Mouse (Mus musculus) heart, postnatal 36 days (tissue): ENCODE results near the gene Stxbp6. TPM values are rescaled to one million over a fixed set of nuclear protein-coding genes. Genes with fewer than 3 reads are reported as not detected.
"Not testable (repeated sequence)": the region's sequence is repeated elsewhere in the genome, so short reads cannot be mapped to it uniquely, and the experiment has no call there.

Source experiments
- DNase-seq, 2 experiments: peaks; one replicate each; pipeline ENCODE4 v3.0.0; 2021 to 2022
- intact Hi-C: fragments of 180-260 bp; cut with DNase I; formaldehyde crosslinking; loops from one replicate; pipeline ENCODE4 v1.15.1; 2025
- total RNA-seq, 2 experiments: library from RNA; stranded (reverse); gene quantifications; 2 replicates each; pipeline ENCODE4 v1.2.3; 2021

The Stxbp6 gene
- total RNA-seq, result 10 to 100 TPM; 10.3 to 11.7 TPM

DNA sequence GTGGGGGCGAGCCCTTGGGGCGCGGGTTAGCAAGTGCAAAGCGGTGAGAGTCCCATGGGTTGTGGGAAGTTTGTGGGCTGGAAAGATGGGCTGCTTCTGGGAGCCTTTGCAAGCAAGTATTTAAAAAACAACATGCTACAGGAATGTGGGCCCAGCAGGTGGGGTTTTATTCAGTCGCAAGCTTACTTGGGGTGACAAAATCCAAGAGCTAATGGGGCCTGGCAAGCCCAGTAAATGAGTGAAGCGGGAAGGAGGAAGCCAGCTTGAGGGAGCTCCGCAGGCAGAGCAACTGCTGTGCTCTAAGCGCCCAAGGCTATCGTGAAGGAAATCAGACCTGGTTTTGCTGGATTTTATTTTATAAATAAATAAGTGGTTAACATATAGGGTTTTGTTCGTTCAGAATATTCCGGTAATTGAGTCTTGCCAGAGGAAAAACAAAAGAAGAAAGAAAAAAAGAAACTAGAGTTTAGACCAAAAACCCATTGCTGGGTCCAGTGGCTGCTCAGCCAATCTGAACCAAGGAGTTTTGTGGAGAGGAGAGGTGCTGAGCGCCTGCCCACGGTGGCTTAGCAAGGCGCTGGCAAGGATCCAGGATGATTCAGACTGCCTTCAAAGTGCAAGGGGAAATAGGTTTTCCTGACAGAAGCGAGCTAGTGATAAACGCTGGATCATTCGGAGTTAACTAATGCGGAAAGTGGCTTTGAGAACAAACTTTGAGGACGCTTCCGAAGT, at the start of gene Stxbp6:
Gene Stxbp6 (minus strand): TSS at position 99 of the 732 bp plus-strand sequence.
- DNase-seq, result peak; percentile 78 to 79
- intact Hi-C loops, result loop anchor here (5.0 kb wide), 1 partner anchor 83 kb away; no protein-coding TSS in a partner anchor

DNA sequence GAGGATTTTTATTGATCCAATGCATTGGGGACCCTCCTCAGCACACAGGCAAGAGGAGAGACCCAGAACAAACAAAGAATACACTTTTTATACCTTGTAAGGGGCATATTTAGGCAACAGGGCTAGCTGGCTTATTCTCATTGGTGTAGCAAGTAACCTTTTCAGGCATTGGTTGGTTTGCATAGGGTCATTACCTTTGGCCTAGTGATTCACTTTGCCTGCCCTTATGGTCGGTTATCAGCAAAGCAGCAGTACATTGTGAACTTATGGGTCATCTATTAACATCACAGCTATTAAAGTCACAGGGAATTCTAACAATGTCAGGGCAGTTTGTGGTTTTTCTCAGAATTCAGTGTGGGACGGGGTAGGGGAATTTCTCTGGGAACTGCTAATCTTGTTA, 28.4 kb upstream of the Stxbp6 start:
- intact Hi-C loops, DNase-seq: not testable (repeated sequence)

DNA sequence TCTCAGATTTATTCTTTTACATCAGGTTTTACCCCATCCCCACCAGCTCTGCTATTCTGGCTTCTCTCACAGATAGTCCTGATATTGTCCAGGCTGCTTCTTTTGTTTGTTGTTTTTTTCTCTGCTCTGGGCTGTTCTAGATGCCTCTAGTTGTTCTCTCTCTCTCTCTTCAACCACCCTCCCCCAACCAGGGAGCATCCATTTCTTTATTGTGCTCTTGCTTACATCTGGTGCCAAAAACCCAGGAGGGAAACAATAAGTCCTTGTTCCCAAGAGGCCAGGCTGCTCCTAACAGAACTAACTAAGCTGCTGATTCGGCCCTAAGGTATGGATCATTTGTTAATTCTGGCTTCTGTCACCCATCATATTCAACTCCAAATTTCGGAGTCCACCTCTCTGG, 19.2 kb upstream of the Stxbp6 start:
- intact Hi-C loops, result no loop called here
- no peak for DNase-seq

DNA sequence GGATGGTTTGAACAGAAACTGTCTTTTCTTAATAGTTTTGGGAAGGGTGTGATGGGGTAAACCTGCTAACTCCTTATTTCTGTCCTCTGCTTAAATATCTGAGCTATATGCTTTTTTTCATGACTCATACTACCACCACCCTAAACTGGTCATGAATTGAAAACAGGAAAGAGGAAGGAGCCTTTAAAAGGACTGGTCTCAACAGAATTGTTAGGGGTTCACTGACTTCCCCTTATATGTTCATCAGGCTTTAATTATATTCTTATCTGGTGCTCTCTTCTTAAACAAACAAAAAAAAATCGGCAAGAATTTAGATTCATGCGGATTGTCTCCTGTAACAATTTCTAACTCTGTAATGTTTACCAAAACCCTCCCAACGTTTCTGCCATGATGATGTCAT, 17.9 kb upstream of the Stxbp6 start:
- intact Hi-C loops, result no loop called here
- DNase-seq, result no peak

DNA sequence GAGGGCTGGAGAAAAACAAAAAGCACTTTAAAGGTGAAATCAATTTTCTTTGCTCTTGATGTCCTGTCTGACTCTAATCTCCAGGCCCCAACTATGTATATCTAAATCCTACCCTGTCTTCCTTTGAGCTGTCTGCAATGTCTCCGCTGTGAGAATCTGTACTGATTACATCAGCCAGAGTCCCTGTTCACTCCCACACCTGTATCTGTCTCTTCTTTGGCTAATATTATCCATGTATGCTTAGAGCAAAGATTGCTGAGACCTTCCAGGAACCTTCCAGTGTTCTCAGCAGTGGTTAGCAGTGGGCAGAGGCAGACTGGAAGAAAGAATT, 8.6 kb upstream of the Stxbp6 start:
- DNase-seq, result no peak
- intact Hi-C loops, result no loop called here

DNA sequence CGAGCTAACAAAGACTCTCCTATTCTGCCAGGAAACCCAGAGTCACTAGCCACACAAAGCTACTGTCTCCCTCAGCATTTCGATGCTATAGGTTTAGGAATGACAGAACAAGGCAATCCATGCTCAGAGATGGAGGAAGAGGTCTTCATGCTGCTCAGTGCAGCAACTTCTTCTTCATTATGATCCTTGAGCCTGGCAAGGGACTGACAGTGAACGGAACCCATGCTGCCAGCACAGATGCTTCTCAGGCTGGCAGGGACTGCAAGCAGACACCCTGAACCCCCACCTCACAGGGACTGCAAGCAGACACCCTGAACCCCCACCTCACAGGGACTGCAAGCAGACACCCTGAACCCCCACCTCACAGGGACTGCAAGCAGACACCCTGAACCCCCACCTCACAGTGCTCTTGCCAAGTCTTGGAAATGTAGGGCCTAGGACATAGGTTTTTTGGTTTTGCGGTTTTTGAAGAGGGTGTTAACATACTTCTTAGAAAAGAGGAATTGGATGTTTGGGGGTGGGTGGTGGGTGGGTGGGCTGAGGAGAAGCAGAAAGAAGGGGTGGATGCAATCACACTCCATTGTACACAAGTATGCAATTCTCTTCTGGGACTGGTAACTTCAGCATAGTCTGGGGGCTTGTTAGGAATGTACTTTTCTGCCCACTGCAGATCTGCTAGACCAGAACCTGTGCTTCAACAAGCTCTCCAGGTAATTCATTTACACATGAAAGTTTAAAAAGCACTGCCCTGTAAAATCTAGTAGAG, 8.1 kb upstream of the Stxbp6 start:
- DNase-seq, result no peak

DNA sequence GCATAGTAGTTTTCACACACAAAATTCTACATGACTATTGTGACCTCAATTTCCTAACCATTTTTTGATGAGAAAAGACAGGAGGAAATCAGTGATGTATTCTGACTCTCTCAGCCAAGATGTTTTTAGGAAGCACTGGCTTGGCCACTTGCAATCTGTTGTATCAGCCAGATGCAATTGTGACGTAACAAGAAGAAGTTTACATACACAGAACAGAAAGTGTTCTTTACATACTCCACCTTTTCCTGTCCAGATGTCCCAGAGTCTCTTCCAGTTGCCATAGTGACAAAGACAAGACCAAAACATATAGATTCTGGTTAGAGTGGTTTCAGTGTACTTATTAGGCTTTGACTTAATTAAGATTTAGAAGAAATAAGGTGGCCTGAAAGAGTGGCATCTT, 7.1 kb upstream of the Stxbp6 start:
- intact Hi-C loops, result no loop called here
- no peak for DNase-seq

More for the DNA sequence above, 8.1 kb upstream of the Stxbp6 start:
- intact Hi-C loops, result no loop called here

DNA sequence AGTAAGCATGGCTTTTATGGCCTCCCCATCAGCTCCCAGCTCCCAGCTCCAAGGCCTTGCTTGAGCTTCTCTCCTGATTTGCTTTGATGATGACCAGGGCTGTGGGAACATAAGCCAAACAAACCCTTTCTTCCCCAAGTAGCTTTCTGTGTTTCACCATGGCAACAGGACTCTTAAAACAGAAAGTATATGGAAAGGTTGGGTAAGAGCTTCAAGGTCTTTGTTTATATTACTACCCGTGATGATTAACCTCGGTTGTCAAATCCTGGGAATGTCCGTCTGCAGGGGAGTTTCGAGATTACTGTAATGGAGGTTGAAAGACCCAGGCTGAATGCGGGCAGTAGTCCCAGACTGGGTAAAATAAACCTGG, 6.2 kb upstream of the Stxbp6 start:
- intact Hi-C loops, result no loop called here
- no peak for DNase-seq

DNA sequence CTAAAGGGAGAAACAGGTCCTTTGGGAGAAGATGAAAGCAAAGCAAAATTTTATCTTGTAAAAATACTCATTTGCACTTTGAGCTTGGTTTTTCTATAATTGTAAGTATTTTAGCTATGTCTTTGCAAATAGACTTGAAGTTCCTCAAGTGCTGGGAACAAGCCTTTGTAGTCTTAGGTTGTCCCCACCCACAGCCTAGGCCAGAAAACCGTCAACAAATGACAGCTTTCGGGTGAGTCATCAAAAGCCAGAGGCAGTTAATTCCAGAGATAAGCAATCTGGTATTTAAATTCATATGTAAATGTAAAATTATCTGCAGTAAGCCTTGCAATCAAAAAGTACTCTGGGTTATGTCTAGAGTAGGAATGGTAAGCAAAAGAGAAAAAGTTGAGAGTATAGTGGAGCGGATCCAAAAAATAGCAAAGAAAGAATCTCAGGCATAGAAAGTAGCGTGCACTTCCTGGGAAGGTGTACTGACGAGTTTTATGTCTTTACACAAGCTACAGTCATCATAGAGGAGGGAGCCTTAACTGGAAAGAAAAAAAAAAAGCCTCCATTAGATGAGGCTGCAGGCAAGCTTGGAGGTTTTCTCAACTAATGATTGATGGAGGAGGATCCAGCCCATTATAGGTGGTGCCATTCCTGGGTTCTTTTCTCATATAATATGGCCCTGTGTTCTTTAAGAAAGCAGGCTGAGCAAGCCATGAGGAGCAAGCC, 5.7 kb upstream of the Stxbp6 start:
- DNase-seq, result no peak
- intact Hi-C loops, result no loop called here

DNA sequence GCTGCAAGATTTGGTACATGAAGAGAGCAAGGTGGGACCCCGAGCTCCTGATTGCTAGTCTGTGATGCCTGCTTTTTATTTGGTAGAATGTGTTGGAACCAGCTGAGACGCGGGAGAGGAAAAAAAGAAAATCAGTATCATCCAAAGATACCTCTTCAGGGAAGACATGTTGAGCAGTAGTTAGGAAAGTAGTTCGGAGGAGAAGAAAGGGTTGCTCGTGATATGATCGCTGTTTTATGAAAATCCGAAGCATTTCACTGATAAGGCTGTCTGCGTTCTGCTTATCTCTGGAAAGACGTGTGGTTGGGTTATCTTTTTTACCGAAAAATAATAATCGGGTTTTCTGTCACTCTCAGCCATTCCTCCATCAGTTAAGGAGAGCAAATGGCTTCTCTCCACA, 1.1 kb upstream of the Stxbp6 start:
- intact Hi-C loops, result loop anchor here (5.0 kb wide), 1 partner anchor 82 kb away; no protein-coding TSS in a partner anchor
- no peak for DNase-seq

DNA sequence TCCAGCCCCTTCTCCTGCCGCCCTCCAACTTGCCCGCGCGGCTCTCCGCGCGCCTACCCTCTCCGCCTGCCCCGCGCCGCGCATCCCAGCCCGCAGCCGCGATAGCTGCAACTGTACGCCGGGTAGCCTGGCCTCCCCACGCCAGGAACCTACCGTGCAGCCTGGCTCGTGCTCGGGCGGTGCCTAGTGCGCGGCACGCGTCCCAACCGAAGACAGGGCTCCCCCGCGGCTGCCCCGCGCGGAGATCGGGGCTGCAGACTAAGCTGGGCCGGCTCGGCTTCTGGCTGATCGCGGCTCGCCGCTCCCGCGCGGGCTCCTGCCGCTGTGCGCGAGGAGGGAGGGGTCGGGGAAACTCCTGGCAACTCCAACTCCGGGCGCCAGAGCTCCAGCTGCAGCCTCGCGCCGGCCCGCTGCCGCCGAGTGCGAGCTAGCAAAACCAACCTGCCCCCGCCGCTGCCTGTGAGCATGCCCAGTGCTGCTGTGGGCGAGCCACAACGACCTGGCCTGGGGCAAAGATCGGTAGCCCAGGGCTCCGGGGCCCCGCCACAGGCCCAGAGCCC, 387 bp downstream of the Stxbp6 start:
- peak; percentile 80 to 88 for DNase-seq
- intact Hi-C loops, result no loop called here

DNA sequence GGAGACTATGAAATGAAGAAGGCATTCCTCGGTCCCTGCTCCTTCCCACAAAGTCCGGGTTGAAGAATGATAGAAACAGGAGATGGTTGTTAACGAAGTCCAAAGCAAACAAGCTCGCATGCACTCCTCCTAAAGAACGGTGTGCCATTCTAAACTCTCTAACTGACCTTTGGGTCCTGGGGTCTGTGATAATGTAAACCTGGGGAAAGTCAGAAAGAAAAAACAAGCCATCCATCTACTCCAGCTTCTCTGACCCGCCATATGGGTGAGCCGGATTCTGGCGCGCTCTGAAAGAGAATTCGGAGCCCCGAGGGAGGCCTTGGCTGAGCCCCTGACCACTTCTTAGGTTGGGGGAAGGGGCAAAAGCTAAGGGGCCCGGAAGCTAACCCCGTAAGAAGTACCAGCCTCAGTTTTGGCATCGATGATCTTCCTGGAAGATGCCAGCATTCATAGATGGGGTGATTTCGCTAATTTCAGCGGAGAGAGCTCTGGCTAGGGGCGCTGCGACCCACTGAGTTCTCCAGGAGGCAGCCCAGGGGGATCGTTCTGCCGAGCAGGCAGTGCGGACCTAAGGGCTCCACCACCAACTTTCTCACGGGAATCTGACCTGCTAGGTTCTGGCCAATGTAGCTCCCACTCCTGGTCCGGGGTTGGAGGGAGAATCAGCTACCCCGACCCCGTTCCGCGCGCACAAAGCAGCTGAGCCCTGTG, 1.0 kb downstream of the Stxbp6 start:
- peak; percentile 25 to 38 for DNase-seq

DNA sequence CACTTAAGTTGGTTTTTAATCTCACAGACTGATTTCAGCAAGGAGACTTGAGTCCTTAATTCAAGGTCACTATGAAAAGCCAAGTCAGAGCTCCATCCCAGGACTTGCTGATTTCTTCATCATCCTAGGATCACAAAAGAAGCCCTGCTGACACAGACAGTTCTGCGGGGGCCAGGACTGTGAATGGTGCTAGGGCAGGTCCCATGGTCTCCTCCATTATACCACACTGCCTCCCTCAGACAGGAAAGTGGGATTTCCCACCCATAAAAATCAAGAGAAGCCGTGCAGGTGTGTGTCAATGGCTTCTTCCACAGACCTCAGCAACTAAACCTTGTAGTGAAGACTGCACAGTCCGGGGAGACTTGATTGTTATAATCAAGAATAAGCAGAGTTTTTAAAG, 2.3 kb downstream of the Stxbp6 start:
- no peak for DNase-seq
- intact Hi-C loops, result loop anchor here (2.0 kb wide), 4 partner anchors 57 to 223 kb away; no protein-coding TSS in a partner anchor

More for the DNA sequence above, 1.0 kb downstream of the Stxbp6 start:
- intact Hi-C loops, result loop anchor here (2.0 kb wide), 4 partner anchors 59 to 225 kb away; no protein-coding TSS in a partner anchor

DNA sequence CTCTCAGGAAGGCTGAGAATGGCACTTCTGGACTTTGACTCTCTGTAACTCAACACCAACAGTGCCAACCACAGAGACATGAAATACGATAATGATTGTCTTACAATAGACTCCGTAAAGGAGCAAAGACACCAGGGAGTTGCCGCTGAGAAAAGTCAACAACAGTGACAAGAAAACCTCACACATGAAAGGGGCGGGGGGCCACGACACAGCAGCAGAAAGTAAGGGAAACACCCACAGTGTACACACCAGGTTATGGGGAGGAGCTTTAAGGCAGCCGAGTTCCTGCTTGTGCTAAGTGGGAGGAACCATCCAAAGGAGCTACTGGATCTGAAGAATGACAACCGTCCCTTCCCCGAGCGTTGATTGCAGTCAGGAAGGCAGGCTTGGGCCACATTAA, 4.3 kb downstream of the Stxbp6 start:
- intact Hi-C loops, result no loop called here
- DNase-seq, result no peak

DNA sequence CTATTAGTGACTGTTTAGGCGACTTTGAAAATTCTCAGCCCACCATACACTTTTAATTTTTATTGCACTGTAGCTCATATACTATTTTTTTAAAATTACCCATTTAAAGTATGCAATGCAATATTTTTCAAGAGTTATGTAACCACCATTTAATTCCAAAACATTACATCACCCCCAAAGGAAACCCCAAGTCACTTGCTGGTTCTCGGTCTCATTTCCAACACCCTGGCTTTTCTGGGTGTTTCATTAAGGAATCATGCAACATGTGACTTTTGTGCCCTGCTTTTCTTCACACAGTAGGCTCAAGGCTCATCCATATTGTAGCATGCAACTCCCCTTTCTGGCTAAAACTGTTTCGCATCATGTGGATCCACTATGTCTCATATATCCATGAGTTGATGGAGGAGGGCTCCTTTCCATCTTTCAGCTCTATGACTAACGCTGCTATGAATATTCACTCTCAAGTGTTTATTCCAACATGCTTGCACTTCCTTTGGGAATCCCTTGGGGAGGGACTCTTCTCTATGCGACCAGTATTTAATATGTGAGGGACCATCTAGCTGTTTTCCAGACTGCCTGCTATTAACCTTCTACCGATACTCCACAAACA, 6.3 kb downstream of the Stxbp6 start:
- DNase-seq, result no peak
- intact Hi-C loops, result no loop called here

DNA sequence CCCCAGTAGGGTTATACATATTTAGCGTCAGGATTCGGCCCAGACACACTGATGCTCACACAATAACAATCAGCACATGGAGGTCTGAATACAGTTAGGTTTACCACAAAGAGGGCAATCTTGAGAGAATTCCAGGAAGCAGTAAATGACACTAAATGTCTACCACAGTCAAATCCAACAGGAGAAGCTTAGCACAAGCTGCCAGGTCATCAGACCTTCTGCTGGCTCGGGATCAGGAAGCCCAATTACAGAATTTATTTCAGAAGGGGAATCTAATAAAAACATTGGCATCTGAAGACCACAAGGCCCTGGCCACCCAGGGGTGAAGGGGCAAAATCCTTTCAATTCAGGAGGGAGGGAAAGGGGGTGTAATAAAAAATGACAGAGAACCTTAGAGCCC, 6.8 kb downstream of the Stxbp6 start:
- intact Hi-C loops, result no loop called here
- no peak for DNase-seq

DNA sequence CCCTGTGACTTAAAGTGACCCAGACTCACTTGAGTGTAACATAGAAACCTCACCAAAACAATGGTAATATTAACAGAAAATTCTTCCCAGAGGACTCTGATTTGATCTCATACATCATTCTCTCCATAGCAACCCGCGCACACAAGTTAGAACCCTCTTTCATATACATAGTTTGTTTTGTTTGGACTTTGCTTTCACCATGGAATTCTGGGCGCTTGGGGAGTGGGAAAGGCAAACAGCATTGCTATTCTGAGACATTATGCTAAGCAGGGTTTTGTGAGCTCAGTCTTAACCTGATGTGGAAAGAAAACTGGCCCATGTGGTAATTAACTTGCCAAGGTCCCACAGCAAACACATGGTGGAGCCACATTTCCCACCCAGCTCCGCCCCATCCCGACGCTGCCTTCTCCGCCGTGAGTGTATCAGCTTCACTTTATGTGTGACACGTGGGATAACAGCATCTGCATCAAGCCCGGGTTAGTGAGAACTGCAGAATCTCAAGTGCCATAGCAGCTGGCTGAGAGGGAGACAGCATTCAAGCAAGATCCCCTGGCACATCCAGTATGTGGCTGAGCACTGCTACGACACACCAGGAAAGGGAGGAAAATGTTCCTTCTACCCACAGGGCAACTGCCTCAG, 7.3 kb downstream of the Stxbp6 start:
- peak in 1 of 2 experiments; percentile 35 for DNase-seq
- intact Hi-C loops, result no loop called here

DNA sequence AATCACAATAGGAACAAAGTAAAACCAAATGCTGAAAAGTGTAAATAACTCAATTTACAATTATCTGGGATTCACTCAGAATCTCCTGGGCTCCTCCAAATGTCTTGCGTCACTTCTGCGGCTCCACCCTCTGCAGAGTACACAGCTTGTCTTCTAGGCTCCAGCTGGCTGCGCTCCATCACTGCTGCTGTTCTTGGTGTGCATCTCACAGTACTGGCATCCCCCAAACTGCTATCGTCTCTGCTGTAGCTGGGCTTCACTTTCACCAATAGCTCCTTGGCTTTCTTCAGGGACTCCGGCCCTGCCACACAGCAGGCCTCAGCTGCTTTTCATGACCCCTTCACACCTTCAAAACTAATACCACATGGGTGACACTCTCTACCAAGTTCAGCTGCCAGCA, 10.9 kb downstream of the Stxbp6 start:
- intact Hi-C loops, result no loop called here
- DNase-seq, result peak; percentile 70 to 74

DNA sequence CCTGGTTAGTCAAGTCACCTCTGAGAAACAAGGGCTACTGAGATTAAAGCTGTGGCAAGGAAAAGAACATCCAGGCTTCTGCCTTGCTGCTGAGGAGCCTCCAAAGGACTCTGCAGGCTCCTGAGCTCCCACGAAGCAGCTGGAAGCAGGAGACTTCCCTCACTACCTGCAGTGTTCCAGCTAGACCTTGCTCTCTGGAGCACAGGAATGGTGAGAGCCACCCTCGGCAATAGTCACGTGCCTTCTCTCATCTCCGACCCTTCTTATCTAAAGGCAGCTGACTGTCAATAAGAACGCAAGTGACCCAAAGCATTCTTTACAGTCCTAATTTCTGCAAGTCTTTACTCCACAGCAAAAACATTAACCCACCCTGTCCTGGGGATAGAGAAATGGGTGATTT, 13.2 kb downstream of the Stxbp6 start:
- intact Hi-C loops, result no loop called here
- no peak for DNase-seq

DNA sequence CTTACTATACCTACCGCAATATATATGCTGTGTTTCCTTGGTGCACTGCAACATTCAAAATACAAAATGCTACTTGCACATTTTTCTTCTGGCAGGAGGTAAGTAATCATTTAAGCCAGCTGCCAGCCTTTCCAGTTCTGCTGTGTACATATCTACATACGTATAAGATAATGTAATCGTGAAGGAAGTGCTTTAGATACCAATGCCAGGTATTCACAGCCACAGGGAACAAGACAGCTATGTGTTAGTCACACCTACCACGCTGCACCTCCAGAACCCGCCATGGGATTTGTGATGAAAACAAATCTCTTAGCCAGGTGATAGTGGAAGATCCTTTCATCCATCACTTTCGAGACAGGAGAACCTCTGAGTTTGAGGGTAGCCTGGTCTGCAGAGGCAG, 13.7 kb downstream of the Stxbp6 start:
- intact Hi-C loops, result no loop called here

More for the DNA sequence above, 13.7 kb downstream of the Stxbp6 start:
- no peak for DNase-seq
